Comparison of ENCODE assay signal across 9 mouse cellular contexts in genomic region chr10:122553124-122553822, GRCm38 (mm10).
DNase-seq lines count a peak whose midpoint lies in the region; ATAC-seq lines count a peak whose summit lies in the region.
"Had no signal": no experiment of that assay in that cellular context is flagged by ENCODE, and none has a peak within 500 bp of the region (broad histone marks: within the 10 kb centered on the region; RNA-seq: fewer than 3 reads in every experiment).

No protein-coding gene starts in this region.

- ATAC-seq in granulocyte monocyte progenitor cell, adult 5-6 weeks (replicated peaks; ENCODE audit: poor library complexity, severe bottlenecking): peak; percentile 88
- peak; percentile 42 for ATAC-seq in kidney, embryonic 16.5 days (ENCODE audit: low FRiP score, low TSS enrichment)
- ATAC-seq in lung, embryonic 16.5 days (ENCODE audit: low read depth): peak; percentile 78

- DNase-seq in A20 (ENCODE audit: low read depth, low spot score) (peak; percentile 60), MEL-GATA-1-ER (ENCODE audit: extremely low read depth, low read depth) (peak; percentile 50)
- DNase-seq in cerebellum, postnatal 10 days: peak; percentile 79 to 80
- DNase-seq in retina, adult 2 months (ENCODE audit: low read depth, low spot score): peak; percentile 46
- no peak for DNase-seq in testis, postnatal 14 days (ENCODE audit: low spot score)

- H3K9me3 ChIP-seq in kidney, embryonic 16.5 days (ENCODE audit: low read length): no peaks in the 10 kb centered on the region
- H3K9me3 ChIP-seq in lung, embryonic 16.5 days (ENCODE audit: control insufficient read depth, low read length): no peaks in the 10 kb centered on the region

- 39% methylated on average over 2 of the region's 2 CpGs for WGBS in kidney, embryonic 16.5 days
- WGBS in lung, embryonic 16.5 days: 37% methylated on average over 2 of the region's 2 CpGs

- no peak overlapping the region for H3K4me3 ChIP-seq in kidney, embryonic 16.5 days (ENCODE audit: low read length)
- no peak overlapping the region for H3K4me3 ChIP-seq in lung, embryonic 16.5 days (ENCODE audit: low read length)
- H3K4me3 ChIP-seq: erythroblast, embryonic 14.5 days had no signal

- no peaks in the 10 kb centered on the region for H3K27me3 ChIP-seq in kidney, embryonic 16.5 days (ENCODE audit: insufficient read depth, low read length)
- H3K27me3 ChIP-seq in lung, embryonic 16.5 days (ENCODE audit: control insufficient read depth, insufficient read depth, low read depth, low read length): no peaks in the 10 kb centered on the region

- H3K4me1 ChIP-seq in kidney, embryonic 16.5 days (ENCODE audit: insufficient read depth, low read length): no peaks in the 10 kb centered on the region
- H3K4me1 ChIP-seq in lung, embryonic 16.5 days (replicated peaks; ENCODE audit: control insufficient read depth, insufficient read depth, low read length): 0 out of 2 replicates have a peak, but pooled peaks cover 2% of the 10 kb centered on the region

- H3K36me3 ChIP-seq in kidney, embryonic 16.5 days (ENCODE audit: insufficient read depth, low read length): no peaks in the 10 kb centered on the region
- no peaks in the 10 kb centered on the region for H3K36me3 ChIP-seq in lung, embryonic 16.5 days (ENCODE audit: control insufficient read depth, insufficient read depth, low read length)

- no peak overlapping the region for H3K9ac ChIP-seq in kidney, embryonic 16.5 days (replicated peaks; ENCODE audit: low read length)
- H3K9ac ChIP-seq in lung, embryonic 16.5 days (ENCODE audit: low read length): no peak overlapping the region

- H3K27ac ChIP-seq in kidney, embryonic 16.5 days (ENCODE audit: low read length): no peak overlapping the region
- H3K27ac ChIP-seq in lung, embryonic 16.5 days (ENCODE audit: low read length): no peak overlapping the region

- no peak overlapping the region for H3K4me2 ChIP-seq in kidney, embryonic 16.5 days (replicated peaks; ENCODE audit: low read depth, low read length)
- no peak overlapping the region for H3K4me2 ChIP-seq in lung, embryonic 16.5 days (ENCODE audit: low read depth, low read length)
